Mouse (Mus musculus) small intestine, adult 2 months (tissue): ENCODE results near the gene Dysf. TPM values are rescaled to one million over a fixed set of nuclear protein-coding genes. Genes with fewer than 3 reads are reported as not detected.

ENCODE experiments used
- H3K27ac ChIP-seq: fragments of 200-500 bp; 2 replicates; pipeline ENCODE4 v1.5.1; 2012; ENCODE audit warnings: low read depth, low read length, control low read depth, inconsistent platforms; ENCODE audit not compliant: insufficient read depth
- H3K27me3 ChIP-seq: fragments of 200-500 bp; 2 replicates; pipeline ENCODE4 v1.6.1; 2012; ENCODE audit warnings: mild to moderate bottlenecking, moderate library complexity, low read length, inconsistent platforms; ENCODE audit not compliant: control insufficient read depth, insufficient read depth
- H3K36me3 ChIP-seq: fragments of 200-500 bp; 2 replicates; pipeline ENCODE4 v1.6.1; 2012; ENCODE audit warnings: mild to moderate bottlenecking, low read length, control low read depth, inconsistent platforms; ENCODE audit not compliant: control insufficient read depth, insufficient read depth
- H3K4me1 ChIP-seq: fragments of 200-500 bp; 2 replicates; pipeline ENCODE4 v1.6.1; 2012; ENCODE audit warnings: low read length, inconsistent platforms, mixed read lengths; ENCODE audit not compliant: control insufficient read depth, insufficient read depth, insufficient read length
- H3K4me3 ChIP-seq: fragments of 200-500 bp; 2 replicates; pipeline ENCODE4 v1.5.1; 2012; ENCODE audit warnings: low read depth, mild to moderate bottlenecking, control low read depth, inconsistent platforms, low read length, moderate library complexity
- CTCF ChIP-seq: fragments of 200-500 bp; IDR thresholded peaks from 2 replicates; pipeline ENCODE4 v1.5.1; 2012; ENCODE audit warnings: low read depth, mild to moderate bottlenecking, control low read depth, inconsistent platforms, low read length, moderate library complexity, mixed read lengths; ENCODE audit not compliant: insufficient replicate concordance, insufficient read length; ENCODE audit errors: extremely low read depth
- POLR2A ChIP-seq: fragments of 200-500 bp; IDR thresholded peaks from 2 replicates; pipeline ENCODE4 v1.6.1; 2012; ENCODE audit warnings: low read depth, mild to moderate bottlenecking, control low read depth, inconsistent platforms, low read length, moderate library complexity
- WGBS: fragments of 180-500 bp; shearing (Covaris S2); methylation state at CpG from one replicate; pipeline ENCODE4 v1.1.7; 2018; 5-methylcytosine and 5-hydroxymethylcytosine counted together
- polyA plus RNA-seq: library from polyadenylated mRNA; depleted of rRNA; stranded (reverse); fragments of >200 nt; gene quantifications from 2 replicates; pipeline ENCODE4 v1.2.3, GENCODE M21; 2012

Gene Dysf
- polyA plus RNA-seq, 1 experiment, result 7.9 TPM

DNA sequence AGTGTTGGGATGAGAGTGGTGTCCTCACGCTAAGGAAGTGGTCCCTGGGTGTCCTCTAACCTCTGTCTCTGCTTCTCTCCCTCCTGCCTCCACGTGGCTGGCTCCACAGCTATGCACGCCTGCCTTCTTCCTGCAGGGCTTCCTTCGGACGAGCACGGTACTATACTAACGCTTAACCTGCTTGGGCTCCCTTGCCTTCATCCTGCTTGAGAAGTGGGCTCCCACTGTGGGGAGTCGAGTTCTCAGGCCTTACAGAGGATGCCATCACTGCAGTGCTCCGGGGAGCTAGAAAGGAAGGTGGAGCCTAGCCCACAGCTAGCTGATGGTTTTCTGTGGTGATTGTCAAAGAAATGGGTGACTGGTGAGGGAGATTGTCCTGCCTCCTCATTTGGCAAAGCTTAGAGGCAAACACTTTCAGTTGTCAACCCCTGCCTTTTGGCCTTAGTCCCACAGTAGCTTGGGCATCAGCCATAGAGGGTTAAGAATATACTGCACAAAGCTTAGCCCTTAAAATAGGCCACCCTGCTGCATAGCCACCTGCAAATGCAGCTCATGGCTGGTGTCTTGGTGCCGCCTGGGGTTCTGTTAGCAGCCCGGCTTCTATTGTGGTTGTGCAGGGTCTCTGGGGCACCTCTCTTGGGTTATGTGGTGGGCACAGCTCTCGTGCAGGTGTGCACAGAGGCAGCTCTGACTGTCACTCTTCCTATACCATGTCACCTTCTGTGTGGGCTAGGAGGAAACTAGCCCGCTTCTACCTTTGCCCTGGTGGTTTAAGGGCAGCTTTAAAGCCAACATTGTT lies 139.0 kb downstream of the Dysf start:
- Histone ChIP-seq H3K4me3 (no peak overlapping the region), H3K27ac (no peak overlapping the region), H3K27me3 (no peaks in the 10 kb centered on the region), H3K36me3 (no peaks in the 10 kb centered on the region), H3K4me1 (no peaks in the 10 kb centered on the region)
- no peak for TF ChIP-seq CTCF
- TF ChIP-seq POLR2A, result no peak
- WGBS, result 76% methylated on average over 13 of the region's 13 CpGs

DNA sequence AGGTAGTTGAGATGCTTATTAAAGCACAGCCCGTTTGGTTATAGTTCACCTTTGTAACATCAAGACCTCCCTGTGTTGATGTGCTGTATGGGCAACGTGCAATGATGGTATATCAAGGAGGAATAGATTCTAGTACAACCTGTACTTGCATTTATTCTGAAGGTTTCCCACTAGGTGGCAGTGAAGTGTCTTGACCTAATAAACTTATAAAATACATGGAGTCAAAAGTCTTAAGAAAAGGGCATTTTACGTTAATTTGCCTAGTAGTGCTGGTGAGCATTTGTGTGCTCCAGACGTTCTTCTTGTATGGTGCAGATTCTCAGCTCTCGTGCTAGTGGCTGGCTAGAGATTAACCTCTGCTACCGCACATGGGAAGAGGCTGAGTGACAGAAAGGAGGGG lies 140.1 kb downstream of the Dysf start:
- WGBS, result 58% methylated on average over 6 of the region's 6 CpGs
- Histone ChIP-seq H3K27ac (no peak overlapping the region), H3K36me3 (no peaks in the 10 kb centered on the region), H3K27me3 (no peaks in the 10 kb centered on the region), H3K4me3 (no peak overlapping the region), H3K4me1 (no peaks in the 10 kb centered on the region)
- TF ChIP-seq CTCF (no peak), POLR2A (no peak)

DNA sequence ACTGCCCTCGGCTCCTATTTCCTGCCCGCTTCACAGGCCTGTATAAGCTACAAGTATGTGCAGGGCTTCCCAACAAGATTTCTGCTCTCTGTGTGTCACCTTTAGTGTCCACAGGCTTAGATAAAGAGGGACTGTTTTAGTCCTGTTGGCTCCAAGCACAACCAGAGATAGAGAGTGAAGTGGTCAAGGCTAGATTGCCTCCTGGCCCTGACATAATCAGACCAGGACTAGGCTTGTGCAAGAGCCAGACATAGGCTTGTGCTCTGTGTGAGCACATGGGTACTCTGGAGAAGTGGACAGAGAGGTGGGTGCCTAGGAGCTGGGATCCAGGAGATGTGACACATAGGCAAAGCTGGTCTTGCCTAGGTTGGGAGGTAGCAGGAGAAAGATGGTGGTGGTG lies 146.1 kb downstream of the Dysf start:
- no peak overlapping the region for H3K27ac ChIP-seq
- no peaks in the 10 kb centered on the region for H3K36me3 ChIP-seq
- WGBS, result 89% methylated on average over 2 of the region's 2 CpGs
- H3K4me3 ChIP-seq, result no peak overlapping the region
- TF ChIP-seq CTCF (no peak), POLR2A (no peak)
- no peaks in the 10 kb centered on the region for H3K27me3 ChIP-seq
- no peaks in the 10 kb centered on the region for H3K4me1 ChIP-seq

DNA sequence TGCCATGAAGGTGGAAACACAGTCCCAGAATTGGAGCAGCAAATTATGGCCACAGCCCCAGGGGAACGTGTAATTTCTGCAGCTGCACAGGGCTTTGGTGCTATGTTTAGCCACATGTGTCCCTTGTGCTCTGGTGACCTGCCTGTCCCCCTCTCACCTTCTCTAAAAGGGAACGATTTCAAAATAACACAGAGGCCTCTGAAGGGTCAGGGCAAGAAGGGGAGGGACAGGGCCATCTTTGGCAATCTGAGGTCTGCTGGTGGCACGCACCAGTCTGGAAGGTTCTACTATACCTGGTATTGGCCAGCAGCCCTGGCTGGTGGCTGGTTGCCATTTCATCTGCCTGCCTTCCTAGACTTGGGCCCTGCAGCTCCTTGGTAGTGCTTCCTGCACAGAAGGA lies 147.4 kb downstream of the Dysf start:
- no peak overlapping the region for H3K27ac ChIP-seq
- no peaks in the 10 kb centered on the region for H3K4me1 ChIP-seq
- WGBS, result 76% methylated on average over 3 of the region's 3 CpGs

DNA sequence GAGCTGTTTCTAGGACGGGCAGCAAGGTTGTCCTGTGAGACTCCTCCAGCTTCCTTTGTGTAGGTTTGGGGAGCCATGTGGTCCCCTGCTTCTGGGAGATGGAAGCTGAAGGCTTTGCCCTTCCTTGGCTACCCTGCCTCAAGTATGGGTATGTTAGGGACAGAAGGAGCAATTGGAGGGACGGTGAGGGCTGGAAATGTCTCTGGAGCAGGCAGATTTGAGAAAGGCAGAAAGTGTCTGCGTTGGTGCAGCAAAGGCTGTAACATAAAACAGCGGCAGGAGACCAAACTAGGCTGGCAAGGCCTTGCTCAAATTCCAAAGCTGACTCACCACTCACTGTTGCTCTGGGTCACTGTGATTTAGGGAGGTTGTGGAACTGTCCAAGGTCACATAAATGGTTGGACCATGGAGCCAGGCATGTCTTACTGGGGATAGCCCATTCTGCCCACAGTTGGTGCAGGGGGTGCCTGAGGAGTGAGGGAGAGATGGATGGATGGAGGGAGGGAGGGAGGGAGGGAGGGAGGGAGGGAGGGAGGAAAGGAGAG lies 148.2 kb downstream of the Dysf start:
- TF ChIP-seq POLR2A, result no peak
- TF ChIP-seq CTCF, result no peak
- 78% methylated on average over 4 of the region's 4 CpGs for WGBS
- H3K27ac ChIP-seq, result no peak overlapping the region
- no peaks in the 10 kb centered on the region for H3K4me1 ChIP-seq
- no peak overlapping the region for H3K4me3 ChIP-seq
- H3K36me3 ChIP-seq, result no peaks in the 10 kb centered on the region
- no peaks in the 10 kb centered on the region for H3K27me3 ChIP-seq

More for the DNA sequence above, 147.4 kb downstream of the Dysf start:
- no peak for TF ChIP-seq POLR2A
- no peak for TF ChIP-seq CTCF
- Histone ChIP-seq H3K27me3 (no peaks in the 10 kb centered on the region), H3K4me3 (no peak overlapping the region), H3K36me3 (no peaks in the 10 kb centered on the region)

DNA sequence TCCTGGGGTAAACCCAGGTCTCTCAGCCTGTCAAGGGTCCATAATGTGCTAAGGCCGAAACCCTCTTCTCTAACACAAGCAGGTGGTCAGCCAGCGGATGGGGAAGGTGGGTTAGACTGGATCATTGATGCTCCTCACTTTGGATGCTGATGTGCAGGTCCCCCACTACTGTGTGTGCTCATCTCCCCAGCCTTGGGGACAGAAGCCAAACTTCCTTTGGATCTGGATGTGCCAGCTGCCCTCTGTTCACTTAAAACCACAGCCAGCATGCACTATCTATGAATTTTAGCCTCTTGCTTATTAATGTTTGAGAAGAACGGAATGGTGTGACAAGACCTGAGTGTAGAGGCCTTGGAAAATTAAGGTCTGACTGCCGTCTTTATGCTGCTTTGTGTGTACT lies 150.7 kb downstream of the Dysf start:
- no peaks in the 10 kb centered on the region for H3K36me3 ChIP-seq
- no peaks in the 10 kb centered on the region for H3K4me1 ChIP-seq
- no peak for TF ChIP-seq POLR2A
- TF ChIP-seq CTCF, result no peak
- WGBS, result 86% methylated on average over 4 of the region's 4 CpGs
- H3K27ac ChIP-seq, result no peak overlapping the region
- no peaks in the 10 kb centered on the region for H3K27me3 ChIP-seq
- no peak overlapping the region for H3K4me3 ChIP-seq

DNA sequence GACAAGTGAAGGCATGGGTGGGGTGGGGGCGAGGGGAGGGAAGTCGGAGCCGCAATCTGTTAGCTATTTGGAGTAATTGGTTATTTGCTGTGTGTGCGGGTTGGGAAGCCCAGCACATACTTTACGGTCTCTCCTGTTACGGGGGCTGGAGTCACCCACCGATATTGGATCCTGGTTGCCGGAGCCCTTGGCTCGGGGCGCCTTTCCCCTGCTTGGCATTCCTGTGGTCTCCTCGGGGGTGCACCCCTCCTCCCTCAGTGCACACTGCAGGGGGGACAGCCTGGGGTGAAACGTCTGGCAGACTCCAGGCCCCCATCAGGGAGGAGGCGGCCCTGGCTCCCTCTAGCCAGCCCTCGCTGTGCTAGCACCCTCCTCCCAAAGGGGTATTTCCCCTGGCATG lies 159.2 kb downstream of the Dysf start:
- no peaks in the 10 kb centered on the region for H3K4me1 ChIP-seq
- no peak overlapping the region for H3K27ac ChIP-seq
- TF ChIP-seq POLR2A, result no peak
- no peak for TF ChIP-seq CTCF
- no peaks in the 10 kb centered on the region for H3K27me3 ChIP-seq
- WGBS, result 76% methylated on average over 14 of the region's 14 CpGs
- H3K36me3 ChIP-seq, result no peaks in the 10 kb centered on the region
- no peak overlapping the region for H3K4me3 ChIP-seq
